Mouse (Mus musculus) thymus, adult 2 months (tissue): ENCODE data around the gene Gm10718. TPM values are rescaled to one million over a fixed set of nuclear protein-coding genes. Genes with fewer than 3 reads are reported as not detected.
"Not testable (repeated sequence)": the region's sequence is repeated elsewhere in the genome, so short reads cannot be mapped to it uniquely, and the experiment has no call there.

Experiments
- DNase-seq: peaks from one replicate; pipeline ENCODE4 v3.0.0; 2021
- H3K27ac ChIP-seq: fragments of 200-500 bp; 2 replicates; pipeline ENCODE4 v1.5.1; 2012; ENCODE audit warnings: low read length, control low read depth; ENCODE audit not compliant: control insufficient read depth, insufficient read depth
- H3K27me3 ChIP-seq: fragments of 200-500 bp; 2 replicates; pipeline ENCODE4 v1.6.1; 2012; ENCODE audit warnings: mild to moderate bottlenecking, low read length, moderate library complexity, mixed read lengths; ENCODE audit not compliant: control insufficient read depth, insufficient read depth
- H3K36me3 ChIP-seq: fragments of 200-500 bp; 2 replicates; pipeline ENCODE4 v1.6.1; 2012; ENCODE audit warnings: mild to moderate bottlenecking, low read length, moderate library complexity; ENCODE audit not compliant: control insufficient read depth, insufficient read depth
- H3K4me1 ChIP-seq: fragments of 200-500 bp; replicated peaks from 2 replicates; pipeline ENCODE4 v1.6.1; 2012; ENCODE audit warnings: low read length; ENCODE audit not compliant: control insufficient read depth, insufficient read depth
- H3K4me3 ChIP-seq: fragments of 200-500 bp; 2 replicates; pipeline ENCODE4 v1.5.1; 2012; ENCODE audit warnings: mild to moderate bottlenecking, low read length, control low read depth, moderate library complexity; ENCODE audit not compliant: control insufficient read depth, insufficient read depth
- WGBS: fragments of 180-500 bp; shearing (Covaris S2); methylation state at CpG from one replicate; pipeline ENCODE4 v1.1.7; 2018; 5-methylcytosine and 5-hydroxymethylcytosine counted together
- polyA plus RNA-seq: library from polyadenylated mRNA; depleted of rRNA; stranded (reverse); fragments of >200 nt; gene quantifications from 2 replicates; pipeline ENCODE4 v1.2.3, GENCODE M21; 2012

The Gm10718 gene
- polyA plus RNA-seq, 1 experiment: 0.18 TPM

DNA sequence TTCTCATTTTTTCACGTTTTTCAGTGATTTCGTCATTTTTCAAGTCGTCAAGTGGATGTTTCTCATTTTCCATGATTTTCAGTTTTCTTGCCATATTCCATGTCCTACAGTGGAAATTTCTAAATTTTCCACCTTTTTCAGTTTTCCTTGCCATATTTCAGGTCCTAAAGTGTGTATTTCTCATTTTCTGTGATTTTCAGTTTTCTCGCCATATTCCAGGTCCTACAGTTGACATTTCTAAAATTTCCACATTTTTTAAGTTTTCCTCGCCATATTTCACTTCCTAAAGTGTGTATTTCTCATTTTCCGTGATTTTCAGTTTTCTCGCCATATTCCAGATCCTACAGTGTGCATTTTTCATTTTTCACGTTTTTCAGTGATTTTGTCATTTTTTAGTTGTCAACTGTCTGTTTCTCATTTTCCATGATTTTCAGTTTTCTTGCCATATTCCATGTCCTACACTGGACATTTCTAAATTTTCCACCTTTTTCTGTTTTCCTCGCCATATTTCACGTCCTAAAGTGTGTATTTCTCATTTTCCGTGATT, 10.5 kb upstream of the Gm10718 start, which contains the start of gene Gm10721:
TSS of gene Gm10721 (plus strand) at position 408 of the 547 bp plus-strand sequence.
- H3K4me3 ChIP-seq, H3K4me1 ChIP-seq, H3K27me3 ChIP-seq, H3K27ac ChIP-seq, DNase-seq, H3K36me3 ChIP-seq: not testable (repeated sequence)
- WGBS: no CpG with 5 or more reads among the region's 11 CpGs

DNA sequence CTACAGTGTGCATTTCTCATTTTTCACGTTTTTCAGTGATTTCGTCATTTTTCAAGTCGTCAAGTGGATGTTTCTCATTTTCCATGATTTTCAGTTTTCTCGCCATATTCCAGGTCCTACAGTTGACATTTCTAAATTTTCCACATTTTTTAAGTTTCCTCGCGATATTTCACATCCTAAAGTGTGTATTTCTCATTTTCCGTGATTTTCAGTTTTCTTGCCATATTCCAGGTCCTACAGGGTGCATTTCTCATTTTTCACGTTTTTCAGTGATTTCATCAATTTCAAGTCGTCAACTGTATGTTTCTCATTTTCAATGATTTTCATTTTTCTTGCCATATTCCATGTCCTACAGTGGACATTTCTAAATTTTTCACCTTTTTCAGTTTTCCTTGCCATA, 8.0 kb upstream of the Gm10718 start, which contains the start of gene Gm10720:
TSS of gene Gm10720 (plus strand) at position 301 of the 400 bp plus-strand sequence.
- H3K4me1 ChIP-seq, H3K27me3 ChIP-seq, DNase-seq, H3K4me3 ChIP-seq, H3K27ac ChIP-seq, H3K36me3 ChIP-seq: not testable (repeated sequence)
- 70% methylated on average over 5 of the region's 9 CpGs for WGBS

DNA sequence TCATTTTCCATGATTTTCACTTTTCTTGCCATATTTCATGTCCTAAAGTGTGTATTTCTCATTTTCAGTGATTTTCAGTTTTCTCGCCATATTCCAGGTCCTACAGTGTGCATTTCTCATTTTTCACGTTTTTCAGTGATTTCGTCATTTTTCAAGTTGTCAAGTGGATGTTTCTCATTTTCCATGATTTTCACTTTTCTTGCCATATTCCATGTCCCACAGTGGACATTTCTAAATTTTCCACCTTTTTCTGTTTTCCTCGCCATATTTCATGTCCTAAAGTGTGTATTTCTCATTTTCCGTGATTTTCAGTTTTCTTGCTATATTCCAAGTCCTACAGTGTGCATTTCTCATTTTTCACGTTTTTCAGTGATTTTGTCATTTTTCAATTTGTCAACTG, 7.5 kb upstream of the Gm10718 start:
- not testable (repeated sequence) for H3K4me1 ChIP-seq, H3K36me3 ChIP-seq, DNase-seq, H3K27ac ChIP-seq, H3K27me3 ChIP-seq, H3K4me3 ChIP-seq
- WGBS: 78% methylated on average over 6 of the region's 6 CpGs

DNA sequence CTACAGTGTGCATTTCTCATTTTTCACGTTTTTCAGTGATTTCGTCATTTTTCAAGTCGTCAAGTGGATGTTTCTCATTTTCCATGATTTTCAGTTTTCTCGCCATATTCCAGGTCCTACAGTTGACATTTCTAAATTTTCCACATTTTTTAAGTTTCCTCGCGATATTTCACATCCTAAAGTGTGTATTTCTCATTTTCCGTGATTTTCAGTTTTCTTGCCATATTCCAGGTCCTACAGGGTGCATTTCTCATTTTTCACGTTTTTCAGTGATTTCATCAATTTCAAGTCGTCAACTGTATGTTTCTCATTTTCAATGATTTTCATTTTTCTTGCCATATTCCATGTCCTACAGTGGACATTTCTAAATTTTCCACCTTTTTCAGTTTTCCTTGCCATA, 6.2 kb upstream of the Gm10718 start, which contains the start of gene Gm10719:
TSS of gene Gm10719 (plus strand) at position 301 of the 400 bp plus-strand sequence.
- 67% methylated on average over 1 of the region's 9 CpGs for WGBS
- H3K4me3 ChIP-seq, H3K27me3 ChIP-seq, H3K36me3 ChIP-seq, DNase-seq, H3K4me1 ChIP-seq, H3K27ac ChIP-seq: not testable (repeated sequence)

DNA sequence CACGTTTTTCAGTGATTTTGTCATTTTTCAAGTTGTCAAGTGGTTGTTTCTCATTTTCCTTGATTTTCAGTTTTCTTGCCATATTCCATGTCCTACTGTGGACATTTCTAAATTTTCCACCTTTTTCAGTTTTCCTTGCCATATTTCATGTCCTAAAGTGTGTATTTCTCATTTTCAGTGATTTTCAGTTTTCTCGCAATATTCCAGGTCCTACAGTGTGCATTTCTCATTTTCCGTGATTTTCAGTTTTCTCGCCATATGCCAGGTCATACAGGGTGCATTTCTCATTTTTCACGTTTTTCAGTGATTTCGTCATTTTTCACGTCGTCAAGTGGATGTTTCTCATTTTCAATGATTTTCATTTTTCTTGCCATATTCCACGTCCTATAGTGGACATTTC, 4.4 kb upstream of the Gm10718 start:
- not testable (repeated sequence) for H3K36me3 ChIP-seq, H3K4me3 ChIP-seq, H3K27ac ChIP-seq, H3K4me1 ChIP-seq, H3K27me3 ChIP-seq
- 67% methylated on average over 9 of the region's 9 CpGs for WGBS
- peak; percentile 22 for DNase-seq

DNA sequence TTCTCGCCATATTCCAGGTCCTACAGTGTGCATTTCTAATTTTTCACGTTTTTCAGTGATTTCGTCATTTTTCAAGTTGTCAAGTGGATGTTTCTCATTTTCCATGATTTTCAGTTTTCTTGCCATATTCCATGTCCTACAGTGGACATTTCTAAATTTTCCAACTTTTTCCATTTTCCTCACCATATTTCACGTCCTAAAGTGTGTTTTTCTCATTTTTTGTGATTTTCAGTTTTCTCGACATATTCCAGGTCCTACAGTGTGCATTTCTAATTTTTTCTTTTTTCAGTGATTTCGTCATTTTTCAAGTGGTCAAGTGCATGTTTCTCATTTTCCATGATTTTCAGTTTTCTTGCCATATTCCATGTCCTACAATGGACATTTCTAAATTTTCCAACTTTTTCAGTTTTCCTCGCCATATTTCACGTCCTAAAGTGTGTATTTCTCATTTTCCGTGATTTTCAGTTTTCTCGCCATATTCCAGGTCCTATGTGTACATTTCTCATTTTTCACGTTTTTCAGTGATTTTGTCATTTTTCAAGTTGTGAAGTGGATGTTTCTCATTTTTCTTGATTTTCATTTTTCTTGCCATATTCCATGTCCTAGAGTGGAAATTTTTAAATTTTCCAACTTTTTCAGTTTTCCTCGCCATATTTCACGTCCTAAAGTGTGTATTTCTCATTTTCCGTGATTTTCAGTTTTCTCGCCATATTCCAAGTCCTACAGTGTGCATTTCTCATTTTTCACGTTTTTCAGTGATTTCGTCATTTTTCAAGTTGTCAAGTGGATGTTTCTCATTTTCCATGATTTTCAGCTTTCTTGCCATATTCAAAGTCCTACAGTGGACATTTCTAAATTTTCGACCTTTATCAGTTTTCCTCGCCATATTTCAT, 3.3 kb upstream of the Gm10718 start:
- peak; percentile 48 for DNase-seq
- not testable (repeated sequence) for H3K36me3 ChIP-seq, H3K27me3 ChIP-seq, H3K4me3 ChIP-seq, H3K4me1 ChIP-seq, H3K27ac ChIP-seq
- WGBS: 80% methylated on average over 17 of the region's 19 CpGs

DNA sequence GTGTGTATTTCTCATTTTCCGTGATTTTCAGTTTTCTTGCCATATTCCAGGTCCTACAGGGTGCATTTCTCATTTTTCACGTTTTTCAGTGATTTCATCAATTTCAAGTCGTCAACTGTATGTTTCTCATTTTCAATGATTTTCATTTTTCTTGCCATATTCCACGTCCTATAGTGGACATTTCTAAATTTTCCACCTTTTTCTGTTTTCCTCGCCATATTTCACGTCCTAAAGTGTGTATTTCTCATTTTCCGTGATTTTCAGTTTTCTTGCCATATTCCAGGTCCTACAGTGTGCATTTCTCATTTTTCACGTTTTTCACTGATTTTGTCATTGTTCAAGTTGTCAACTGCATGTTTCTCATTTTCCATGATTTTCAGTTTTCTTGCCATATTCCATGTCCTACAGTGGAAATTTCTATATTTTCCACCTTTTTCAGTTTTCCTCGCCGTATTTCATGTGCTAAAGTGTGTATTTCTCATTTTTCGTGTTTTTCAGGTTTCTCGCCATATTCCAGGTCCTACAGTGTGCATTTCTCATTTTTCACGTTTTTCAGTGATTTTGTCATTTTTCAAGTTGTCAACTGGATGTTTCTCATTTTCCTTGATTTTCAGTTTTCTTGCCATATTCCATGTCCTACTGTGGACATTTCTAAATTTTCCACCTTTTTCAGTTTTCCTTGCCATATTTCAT, 885 bp upstream of the Gm10718 start:
- H3K4me3 ChIP-seq, H3K27me3 ChIP-seq, H3K4me1 ChIP-seq, H3K27ac ChIP-seq, H3K36me3 ChIP-seq: not testable (repeated sequence)
- peak; percentile 65 for DNase-seq
- 77% methylated on average over 11 of the region's 13 CpGs for WGBS

DNA sequence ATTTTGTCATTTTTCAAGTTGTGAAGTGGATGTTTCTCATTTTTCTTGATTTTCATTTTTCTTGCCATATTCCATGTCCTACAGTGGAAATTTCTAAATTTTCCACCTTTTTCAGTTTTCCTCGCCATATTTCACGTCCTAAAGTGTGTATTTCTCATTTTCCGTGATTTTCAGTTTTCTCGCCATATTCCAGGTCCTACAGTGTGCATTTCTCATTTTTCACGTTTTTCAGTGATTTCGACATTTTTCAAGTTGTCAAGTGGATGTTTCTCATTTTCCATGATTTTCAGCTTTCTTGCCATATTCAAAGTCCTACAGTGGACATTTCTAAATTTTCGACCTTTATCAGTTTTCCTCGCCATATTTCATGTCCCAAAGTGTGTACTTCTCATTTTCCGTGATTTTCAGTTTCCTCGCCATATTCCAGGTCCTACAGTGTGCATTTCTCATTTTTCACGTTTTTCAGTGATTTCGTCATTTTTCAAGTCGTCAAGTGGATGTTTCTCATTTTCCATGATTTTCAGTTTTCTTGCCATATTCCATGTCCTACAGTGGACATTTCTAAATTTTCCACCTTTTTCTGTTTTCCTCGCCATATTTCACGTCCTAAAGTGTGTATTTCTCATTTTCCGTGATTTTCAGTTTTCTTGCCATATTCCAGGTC, 770 bp downstream of the Gm10718 start:
- DNase-seq: peak; percentile 68
- WGBS: 80% methylated on average over 16 of the region's 16 CpGs
- H3K4me3 ChIP-seq: not testable (repeated sequence)

DNA sequence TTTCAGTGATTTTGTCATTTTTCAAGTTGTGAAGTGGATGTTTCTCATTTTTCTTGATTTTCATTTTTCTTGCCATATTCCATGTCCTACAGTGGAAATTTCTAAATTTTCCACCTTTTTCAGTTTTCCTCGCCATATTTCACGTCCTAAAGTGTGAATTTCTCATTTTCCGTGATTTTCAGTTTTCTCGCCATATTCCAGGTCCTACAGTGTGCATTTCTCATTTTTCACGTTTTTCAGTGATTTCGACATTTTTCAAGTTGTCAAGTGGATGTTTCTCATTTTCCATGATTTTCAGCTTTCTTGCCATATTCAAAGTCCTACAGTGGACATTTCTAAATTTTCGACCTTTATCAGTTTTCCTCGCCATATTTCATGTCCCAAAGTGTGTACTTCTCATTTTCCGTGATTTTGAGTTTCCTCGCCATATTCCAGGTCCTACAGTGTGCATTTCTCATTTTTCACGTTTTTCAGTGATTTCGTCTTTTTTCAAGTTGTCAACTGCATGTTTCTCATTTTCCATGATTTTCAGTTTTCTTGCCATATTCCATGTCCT, 1.6 kb downstream of the Gm10718 start, which contains the start of gene Gm10717:
TSS of gene Gm10717 (plus strand) at position 506 of the 556 bp plus-strand sequence.
- H3K36me3 ChIP-seq, H3K27ac ChIP-seq, H3K4me1 ChIP-seq, H3K4me3 ChIP-seq, H3K27me3 ChIP-seq: not testable (repeated sequence)
- WGBS: 73% methylated on average over 12 of the region's 12 CpGs
- peak; percentile 24 for DNase-seq

More for the DNA sequence above, 770 bp downstream of the Gm10718 start:
- not testable (repeated sequence) for H3K27me3 ChIP-seq, H3K36me3 ChIP-seq, H3K4me1 ChIP-seq, H3K27ac ChIP-seq

DNA sequence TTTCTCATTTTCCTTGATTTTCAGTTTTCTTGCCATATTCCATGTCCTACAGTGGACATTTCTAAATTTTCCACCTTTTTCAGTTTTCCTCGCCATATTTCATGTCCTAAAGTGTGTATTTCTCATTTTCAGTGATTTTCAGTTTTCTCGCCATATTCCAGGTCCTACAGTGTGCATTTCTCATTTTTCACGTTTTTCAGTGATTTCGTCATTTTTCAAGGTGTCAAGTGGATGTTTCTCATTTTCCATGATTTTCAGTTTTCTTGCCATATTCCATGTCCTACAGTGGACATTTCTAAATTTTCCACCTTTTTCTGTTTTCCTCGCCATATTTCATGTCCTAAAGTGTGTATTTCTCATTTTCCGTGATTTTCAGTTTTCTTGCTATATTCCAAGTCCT, 2.3 kb downstream of the Gm10718 start:
- H3K4me1 ChIP-seq, H3K36me3 ChIP-seq, H3K27ac ChIP-seq, H3K4me3 ChIP-seq, H3K27me3 ChIP-seq: not testable (repeated sequence)
- 77% methylated on average over 5 of the region's 6 CpGs for WGBS
- peak; percentile 70 for DNase-seq
